Mouse (Mus musculus) large intestine, adult 2 months (tissue): ENCODE measurements around the gene Cbarp. TPM values are rescaled to one million over a fixed set of nuclear protein-coding genes. Genes with fewer than 3 reads are reported as not detected.

Experiments used
- DNase-seq: peaks from one replicate; pipeline ENCODE4 v3.0.0-alpha.2; 2012; ENCODE audit warnings: low read depth, low spot score
- WGBS: fragments of 180-500 bp; shearing (Covaris S2); methylation state at CpG from one replicate; pipeline ENCODE4 v1.1.7; 2018; 5-methylcytosine and 5-hydroxymethylcytosine counted together
- polyA plus RNA-seq: library from polyadenylated mRNA; depleted of rRNA; stranded (reverse); fragments of >200 nt; gene quantifications from 2 replicates; pipeline ENCODE4 v1.2.3, GENCODE M21; 2012; rRNA removed

The Cbarp gene
- 5.0 TPM in 2 replicates for polyA plus RNA-seq

DNA sequence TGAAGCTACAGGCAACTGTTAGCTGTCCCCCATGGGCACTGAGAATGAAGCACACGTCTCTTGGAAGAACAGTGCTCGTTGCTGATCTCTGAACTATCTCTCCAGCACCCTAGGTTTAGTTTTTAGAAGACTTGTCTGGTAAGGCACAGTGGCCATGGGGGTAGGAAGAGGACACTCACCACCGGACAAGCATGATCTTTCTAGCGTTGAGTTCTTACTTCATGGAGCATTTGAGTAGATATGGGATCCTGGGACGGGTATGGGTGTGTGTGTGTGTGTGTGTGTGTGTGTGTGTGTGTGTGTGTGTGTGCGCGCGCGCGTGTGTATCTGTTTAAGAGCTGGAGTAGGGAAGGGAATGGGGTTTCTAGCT is at the start of gene Cbarp:
Gene Cbarp, minus strand, starts transcription at position 170 of the 370 bp plus-strand sequence.
- 68% methylated on average over 10 of the region's 10 CpGs for WGBS
- no peak for DNase-seq

DNA sequence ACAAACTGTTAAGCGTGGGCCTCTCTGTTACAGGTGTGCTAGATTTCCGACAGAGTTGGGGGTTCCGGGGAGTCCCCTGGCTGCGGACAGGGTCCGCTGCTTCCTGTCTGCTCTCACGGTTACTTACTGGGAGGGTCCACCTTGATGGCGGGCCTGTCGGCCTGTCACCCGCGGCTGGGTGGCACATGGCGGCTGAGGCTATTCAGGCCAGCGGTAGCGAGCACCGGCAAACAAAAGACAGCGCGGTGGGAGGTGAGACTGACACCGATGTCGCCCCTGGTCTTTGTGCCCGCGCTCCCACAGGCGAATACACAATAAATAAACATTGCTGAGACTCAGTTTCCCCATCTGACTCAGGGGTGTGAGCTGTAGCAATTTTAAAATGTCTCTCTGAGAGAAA is 49.4 kb upstream of the Cbarp start:
- no peak for DNase-seq
- WGBS = 18% methylated on average over 21 of the region's 21 CpGs

DNA sequence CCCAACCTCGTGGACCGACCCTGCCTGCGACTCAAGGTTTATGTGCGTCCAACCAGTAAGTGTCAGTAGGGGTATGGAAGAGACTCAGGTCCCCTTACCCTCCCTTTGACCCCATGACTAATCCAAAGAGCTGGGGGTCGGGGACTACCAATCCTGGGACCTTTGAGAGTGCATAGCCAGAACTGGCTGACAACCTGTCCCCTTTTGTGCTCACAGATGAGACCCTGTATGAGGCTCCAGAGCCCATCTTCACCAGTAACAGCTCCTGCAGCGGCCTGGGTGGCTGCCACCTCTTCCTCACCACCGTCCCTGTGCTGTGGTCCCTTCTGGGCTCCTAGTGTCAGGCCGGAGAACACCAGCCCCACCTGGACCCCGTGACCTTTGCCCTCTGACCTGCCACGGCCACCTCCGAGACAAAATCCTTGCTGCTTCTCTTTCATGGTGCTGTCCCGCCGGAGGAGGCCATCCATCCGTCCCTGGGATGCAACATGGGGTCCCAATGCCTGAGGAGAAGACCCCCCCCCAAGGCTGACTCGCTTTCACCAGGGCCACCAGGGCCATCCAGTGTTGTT is 47.9 kb upstream of the Cbarp start:
- no peak for DNase-seq
- WGBS = 85% methylated on average over 15 of the region's 15 CpGs

DNA sequence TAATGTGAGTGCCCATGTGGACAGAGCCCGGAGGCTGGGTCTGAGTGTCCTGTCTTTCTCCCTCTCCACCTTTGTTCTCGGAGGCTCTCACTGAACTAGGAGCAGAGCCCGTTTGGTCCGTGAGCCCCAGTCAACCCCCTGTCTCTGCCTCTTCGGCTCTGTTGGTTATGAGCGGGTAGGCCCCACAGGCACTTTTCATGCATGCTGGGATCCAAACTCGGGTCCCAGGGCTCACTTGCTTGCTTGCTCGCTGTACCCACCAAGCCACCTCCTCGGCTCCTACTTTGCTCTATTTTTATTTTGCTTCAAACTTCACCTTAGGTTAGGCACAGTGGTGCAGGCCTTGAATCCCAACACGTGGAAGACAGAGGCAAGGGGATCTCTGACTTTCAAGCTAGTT is 47.1 kb upstream of the Cbarp start:
- 91% methylated on average over 10 of the region's 10 CpGs for WGBS
- DNase-seq = no peak

DNA sequence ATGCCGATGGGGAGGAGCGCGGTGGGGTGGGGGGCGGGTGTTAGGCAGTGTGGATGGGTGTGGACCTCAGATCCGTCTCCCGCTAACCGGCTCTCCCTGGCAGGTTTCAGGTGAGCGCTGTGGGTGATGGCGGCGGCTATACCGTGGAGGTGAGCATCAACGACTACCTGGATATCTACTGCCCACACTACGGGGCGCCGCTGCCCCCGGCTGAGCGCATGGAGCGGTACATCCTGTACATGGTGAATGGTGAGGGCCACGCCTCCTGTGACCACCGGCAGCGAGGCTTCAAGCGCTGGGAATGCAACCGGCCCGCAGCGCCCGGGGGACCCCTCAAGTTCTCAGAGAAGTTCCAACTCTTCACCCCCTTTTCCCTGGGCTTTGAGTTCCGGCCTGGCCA is 46.0 kb upstream of the Cbarp start:
- DNase-seq = no peak
- WGBS = 57% methylated on average over 27 of the region's 27 CpGs

DNA sequence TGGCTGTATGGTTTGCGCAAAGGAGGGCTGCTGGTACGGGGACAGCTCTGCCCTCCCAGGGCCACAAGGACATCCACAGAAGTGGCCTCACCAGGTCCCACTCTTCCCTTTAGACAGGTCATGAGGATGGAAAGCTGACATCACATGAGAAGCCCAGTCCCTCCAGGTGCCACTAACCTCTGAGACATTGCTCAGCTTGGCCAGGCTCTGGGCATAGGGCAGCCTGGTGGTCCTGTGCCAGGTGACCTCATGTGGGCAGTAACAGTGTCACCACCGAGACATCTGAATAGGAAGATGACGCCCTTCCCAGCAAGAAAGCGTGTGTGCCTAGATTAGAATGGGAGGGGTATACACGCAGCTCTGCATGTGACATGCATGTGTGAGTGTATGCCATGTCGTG is 41.9 kb upstream of the Cbarp start:
- DNase-seq = no peak
- 87% methylated on average over 7 of the region's 7 CpGs for WGBS

DNA sequence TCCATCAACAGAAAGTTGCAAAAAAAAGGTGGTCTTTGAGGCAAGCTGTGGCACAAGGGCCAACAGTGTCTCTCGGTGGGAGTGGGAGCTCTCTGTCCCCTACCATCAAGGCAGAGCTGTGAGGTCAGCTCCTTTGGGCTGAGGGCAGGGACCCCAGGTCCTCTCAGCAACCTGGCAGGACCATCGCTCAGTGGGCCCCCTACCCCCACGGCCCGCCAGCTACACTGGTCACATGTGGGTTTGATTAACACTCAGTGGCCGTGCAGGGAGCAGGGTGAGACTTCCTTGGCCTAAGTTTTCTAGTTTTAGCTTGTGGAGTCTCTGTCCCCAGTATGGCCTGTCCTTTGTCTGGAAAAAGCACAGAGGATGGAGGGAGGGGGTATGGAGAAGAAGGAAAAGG is 40.2 kb upstream of the Cbarp start:
- no peak for DNase-seq
- WGBS = 79% methylated on average over 5 of the region's 5 CpGs

DNA sequence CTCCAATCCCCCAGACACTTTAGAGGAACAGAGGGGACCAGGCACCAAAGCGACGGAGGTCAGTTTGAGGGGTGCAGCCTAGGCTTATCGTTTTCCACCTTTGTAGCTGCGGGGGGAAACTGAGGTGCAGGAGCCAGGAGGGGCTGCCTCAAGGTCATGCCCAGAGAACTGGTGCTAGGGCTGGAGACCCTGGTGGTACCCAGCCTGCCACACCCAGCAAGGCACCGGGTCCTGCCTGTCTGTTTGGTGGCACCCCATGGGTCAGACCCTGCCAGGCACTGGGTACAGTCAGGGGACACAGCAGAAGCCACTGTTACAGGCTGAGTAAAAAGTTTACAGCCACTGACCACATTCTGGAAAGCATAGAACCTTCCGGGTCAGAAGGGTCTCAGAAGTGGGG is 39.7 kb upstream of the Cbarp start:
- 61% methylated on average over 6 of the region's 6 CpGs for WGBS
- no peak for DNase-seq

DNA sequence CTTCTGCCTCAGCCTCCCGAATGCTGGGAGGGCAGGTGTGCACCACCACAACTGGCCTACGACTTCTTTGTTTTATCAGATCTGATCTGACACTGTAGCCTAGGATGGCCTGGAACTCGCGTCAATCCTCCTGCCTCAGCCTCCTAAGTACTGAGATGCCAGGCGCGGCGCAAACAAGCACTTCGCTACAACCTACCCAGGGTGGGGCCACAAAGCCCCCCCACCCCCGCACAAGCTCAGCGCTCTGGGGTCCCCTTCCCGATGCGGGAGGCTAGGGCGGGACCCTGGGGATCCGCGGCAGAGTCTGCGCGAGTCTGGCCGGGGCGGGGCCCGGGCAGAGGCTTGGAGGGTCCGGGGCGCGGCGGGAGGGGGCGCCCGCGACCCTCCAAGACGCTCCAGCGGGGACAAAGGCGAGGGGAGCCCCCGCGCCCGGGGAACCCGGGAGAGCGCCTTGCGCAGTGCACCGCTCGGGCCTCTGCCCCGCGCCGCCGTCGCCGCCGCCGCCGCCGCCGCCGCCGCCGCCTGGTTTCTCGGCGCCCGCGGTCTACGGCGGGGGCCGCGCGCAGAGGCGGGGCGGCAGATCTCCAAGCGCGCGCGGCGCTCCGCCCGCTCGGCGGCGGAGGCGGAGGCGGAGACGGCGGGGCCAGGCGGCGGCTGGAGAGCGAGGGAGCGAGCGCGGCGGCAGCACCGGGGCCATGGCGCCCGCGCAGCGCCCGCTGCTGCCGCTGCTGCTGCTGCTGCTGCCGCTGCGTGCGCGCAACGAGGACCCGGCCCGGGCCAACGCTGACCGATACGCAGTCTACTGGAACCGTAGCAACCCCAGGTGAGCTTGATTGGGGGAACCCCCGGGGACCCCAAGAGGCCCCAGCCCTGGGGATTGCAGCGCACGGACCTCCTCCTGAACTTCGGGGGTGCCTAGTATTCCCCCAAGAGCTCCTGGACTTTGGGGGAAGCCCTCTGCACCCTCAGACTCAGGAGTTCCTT is 38.7 kb upstream of the Cbarp start, which contains the start of gene Efna2:
Gene Efna2, plus strand, starts transcription at position 415 of the 984 bp plus-strand sequence.
- 5% methylated on average over 101 of the region's 106 CpGs for WGBS
- DNase-seq = no peak

DNA sequence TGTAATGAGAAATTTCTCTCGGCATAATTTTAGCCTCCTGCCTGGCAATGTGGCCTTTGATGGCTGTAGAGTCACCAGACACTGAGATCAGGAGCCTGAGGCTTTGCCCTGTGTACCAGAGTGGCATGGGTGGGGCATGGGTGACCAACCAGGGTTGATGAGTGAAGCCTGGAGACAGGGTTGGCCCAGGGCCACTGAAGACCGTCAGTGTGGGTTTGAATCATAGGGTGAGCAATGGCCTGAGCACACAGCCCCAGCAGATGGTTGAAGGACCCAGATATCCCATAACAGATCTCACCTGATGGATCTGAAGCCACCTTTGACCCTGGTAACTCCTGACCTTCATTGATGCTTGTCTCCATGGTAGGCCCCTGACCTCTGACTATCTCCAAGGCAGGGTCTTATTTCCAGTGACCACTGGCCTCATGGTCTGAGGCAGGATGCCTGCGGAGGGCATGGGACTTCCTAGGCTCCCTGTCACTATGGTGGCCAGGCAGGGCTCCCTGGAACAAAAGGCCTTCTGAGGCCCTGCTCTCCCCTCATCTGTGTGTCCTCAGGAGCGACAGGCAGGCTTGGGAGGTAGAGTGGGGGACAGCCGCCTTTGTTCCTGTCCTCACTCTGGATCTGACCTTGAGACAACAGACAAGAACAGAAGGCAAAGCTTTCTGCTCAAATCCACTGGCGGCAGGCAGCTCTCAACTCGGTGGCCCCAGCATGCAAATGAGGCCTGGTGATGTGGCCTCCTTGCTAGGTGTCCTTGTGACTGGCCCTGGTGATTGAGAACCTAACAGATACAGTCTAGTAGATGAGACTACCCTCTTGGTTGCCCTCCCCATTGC is 37.0 kb upstream of the Cbarp start:
- WGBS = 81% methylated on average over 7 of the region's 7 CpGs
- no peak for DNase-seq

DNA sequence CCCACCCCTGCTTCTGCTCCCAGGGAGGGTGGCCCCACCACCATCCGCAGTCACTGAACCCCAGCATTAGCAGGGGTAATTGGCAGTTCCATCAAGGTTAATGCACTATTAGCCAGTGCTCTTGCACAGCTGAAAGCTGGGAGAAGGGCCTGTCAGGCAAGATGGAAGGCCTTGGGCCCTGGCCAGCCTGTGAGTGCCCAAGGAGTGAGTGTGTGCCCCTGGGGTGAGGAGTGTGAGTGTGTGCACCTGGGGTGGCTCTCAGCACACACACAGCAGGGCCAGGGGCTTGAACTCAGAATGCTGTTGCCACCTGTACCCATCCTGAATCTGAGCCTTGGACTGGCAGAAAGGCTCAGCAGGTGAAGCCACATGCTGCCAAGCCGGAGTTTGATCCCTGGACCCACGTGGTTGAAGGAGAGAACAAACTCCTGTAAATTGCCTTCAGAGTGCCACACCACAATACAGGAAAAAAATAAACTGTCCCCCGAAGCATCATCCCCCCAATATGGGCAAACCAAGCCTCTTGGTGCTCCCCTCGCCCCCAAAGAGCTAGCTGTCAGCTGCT is 35.7 kb upstream of the Cbarp start:
- no peak for DNase-seq
- 79% methylated on average over 5 of the region's 5 CpGs for WGBS

DNA sequence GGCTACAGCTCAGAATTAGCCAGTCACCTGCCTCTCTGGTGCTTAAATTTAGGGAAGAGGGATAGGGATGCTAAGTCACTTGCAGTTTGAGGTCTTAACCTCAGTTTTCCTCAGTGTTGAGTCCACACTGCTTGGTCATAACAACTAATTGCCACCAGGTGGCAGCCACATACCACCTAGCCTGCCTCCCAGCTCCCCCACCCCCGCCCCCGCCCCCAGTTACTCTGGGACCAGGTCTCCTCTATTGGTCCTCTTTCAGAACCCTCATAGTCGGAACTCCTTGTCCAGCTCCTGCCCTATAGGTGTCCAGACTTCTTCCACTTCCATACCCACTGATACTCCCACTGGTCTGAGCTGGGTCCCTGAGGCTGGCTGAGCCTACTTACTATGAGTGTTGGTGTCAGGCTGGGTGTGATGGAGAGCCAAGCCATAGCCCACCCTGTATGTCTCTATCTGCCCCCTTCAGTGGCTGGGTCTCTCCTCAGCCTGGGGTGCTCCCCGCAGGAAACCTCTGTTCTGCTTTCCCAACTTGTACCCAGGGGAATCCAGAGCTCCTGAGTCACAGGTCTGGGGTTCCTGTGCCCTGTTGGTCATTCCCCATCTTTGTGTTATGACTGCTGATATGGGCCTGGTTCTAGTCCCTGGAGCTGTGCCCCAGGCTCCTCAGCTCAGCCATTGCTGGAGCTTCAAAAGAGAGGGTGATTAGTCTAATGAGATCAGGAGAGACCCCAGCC is 35.1 kb upstream of the Cbarp start:
- 55% methylated on average over 4 of the region's 4 CpGs for WGBS

DNA sequence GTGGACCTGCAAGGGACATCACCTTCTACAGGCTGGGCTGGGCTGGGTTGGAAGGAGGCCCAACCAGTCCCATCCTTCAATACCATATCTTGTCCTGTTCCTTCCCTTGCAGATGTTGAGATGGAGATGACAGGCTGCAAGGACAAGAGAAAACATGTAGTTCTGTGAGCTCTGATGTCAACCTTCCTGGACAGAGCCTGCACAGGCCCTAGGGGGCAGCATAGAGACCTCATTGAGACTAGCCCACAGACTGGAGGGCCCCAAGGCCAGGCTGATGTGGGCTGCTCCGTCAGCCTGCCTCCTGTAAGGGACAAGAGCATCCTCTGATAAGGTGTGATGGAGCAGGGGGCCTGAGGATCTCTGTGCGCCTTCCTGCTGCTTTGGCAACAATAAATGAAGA is 34.1 kb upstream of the Cbarp start:
- no peak for DNase-seq
- WGBS = 60% methylated on average over 2 of the region's 2 CpGs

More for the DNA sequence above, 35.1 kb upstream of the Cbarp start:
- DNase-seq = no peak

DNA sequence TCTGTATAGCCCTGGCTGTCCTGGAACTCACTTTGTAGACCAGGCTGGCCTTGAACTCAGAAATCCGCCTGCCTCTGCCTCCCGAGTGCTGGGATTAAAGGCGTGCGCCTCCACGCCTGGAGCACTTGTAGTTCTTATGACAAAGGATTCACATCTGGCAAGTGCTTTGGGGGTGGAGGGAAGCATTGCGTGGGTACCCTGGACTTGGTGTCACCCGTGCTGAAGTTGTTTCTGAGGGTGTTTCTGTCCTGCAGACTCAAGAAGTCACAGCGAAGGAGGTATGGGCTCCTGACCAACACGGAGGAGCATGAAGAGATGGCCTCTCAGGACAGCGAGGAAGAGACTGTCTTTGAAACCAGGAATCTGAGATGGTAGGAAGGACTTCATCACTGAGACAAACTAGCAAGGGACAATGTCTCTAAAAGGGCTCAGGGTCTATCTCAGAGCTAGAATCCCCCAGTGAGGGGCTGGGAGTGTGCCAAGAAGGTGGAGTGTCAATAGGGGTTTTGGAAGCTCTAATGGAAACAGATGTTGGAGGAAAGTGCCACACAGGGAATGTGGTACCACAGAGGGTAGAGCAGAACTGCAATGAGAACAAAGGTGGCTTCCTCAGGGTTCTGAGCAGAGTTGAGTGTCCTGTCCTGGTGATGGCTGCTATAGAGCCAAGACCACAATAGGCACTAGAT is 33.5 kb upstream of the Cbarp start:
- WGBS = 82% methylated on average over 10 of the region's 10 CpGs
- DNase-seq = no peak

DNA sequence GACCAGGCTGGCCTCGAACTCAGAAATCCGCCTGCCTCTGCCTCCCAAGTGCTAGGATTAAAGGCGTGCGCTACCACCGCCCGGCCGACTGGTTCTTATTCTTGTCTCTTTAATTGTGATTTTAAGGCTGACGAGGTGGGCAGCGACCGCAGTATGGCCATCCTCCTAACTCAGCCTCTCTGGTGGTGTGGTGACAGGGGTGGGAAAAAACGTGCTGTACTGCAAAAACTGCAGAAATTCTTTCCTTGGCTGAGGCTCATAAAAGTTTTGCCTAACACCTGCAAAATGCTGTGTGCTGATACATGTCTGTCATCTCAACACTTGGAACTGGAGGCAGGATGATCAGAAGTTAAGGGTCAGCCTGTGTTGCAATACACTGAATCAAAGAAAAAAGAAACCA is 32.7 kb upstream of the Cbarp start:
- WGBS = 3% methylated on average over 11 of the region's 11 CpGs
- no peak for DNase-seq

DNA sequence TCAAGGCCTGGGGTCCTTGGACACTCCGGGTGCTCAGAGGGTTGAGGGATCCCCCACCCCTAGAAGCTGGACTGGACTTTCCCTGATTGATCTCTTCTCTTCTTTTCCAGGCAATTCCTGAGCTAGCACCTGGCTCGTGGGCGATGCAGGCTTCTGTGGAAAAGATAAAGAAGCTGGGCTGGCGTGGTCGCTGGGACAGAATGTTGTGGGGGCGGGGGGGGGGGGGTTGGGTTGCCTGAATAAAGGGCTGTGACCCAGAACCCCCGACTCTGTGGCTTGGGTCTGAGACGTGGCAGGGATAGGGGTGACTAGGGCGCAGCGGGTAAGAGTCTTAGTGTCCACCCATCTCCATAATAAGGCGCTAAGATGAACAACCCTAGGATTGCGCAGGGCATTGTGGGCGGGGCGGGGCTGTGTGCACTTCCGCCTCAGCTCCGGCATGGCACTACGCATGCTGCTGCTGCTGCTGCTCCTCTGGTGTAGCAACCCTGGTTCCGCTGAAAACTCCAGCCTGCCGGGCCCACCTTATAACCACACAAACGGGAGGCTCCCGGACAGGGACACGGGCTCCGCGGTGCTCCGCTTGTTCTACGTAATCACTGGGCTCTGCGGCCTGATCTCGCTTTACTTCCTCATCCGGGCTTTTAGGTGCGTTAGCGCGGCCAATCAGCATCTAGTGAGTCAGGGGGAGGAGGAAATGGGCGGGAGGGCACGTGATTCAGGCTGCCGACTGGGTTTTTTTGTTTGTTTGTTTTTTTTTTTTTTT is 32.1 kb upstream of the Cbarp start, which contains the start of gene 1600002K03Rik:
Gene 1600002K03Rik, plus strand, starts transcription at position 418 of the 766 bp plus-strand sequence.
- WGBS = 5% methylated on average over 35 of the region's 35 CpGs
- no peak for DNase-seq

DNA sequence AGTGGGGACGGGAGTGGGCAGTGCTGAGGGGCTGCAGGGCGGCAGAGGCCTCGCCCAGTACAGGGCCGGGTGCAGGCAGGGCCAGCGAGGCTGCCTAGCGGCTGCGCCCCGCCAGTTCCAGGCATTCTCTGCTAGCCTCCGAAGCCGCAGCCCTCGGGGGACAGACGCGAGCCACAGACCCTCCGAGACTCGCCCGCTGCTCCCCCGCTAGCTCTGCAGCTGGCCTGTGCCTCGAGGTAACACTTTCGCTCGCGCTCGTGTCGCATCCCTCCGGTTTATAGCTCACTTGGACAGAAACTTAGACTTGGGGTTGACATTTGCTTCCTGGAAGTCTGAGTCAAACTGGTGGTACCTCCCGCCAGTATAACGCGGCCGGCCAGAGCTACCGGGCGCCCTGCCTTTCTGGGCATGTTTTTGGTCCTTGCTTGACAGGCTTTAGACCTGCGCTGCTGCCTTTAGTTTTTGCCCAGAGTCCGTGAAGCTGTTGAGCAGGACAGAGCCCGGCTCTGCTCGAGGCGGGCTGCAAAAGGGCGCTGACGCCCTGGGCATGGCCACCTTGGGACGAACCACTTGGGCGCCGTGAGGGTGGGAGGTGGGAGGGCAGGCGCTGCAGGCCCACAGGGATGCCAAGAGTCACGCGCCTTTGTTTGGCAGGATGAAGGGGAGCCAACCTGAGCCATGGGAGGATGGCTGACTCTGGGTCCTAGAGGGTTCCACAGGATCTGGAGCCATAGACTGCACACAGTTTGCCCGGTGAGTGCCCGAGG is 31.3 kb upstream of the Cbarp start:
- WGBS = 86% methylated on average over 45 of the region's 45 CpGs
- DNase-seq = no peak
